Mouse (Mus musculus) heart, adult 2 months (tissue): ENCODE results near the gene Tbr1.

Experiments used
- CTCF ChIP-seq: fragments of 200-600 bp; IDR thresholded peaks from 2 replicates; pipeline ENCODE4 v1.8.1; 2022; ENCODE audit warnings: antibody characterized with exemption, mild to moderate bottlenecking, moderate library complexity
- EP300 ChIP-seq: fragments of 200-500 bp; IDR thresholded peaks from 2 replicates; pipeline ENCODE4 v1.6.1; 2011; ENCODE audit warnings: low read depth, low read length, control low read depth; ENCODE audit not compliant: insufficient read depth
- POLR2A ChIP-seq: fragments of 200-500 bp; IDR thresholded peaks from 2 replicates; pipeline ENCODE4 v1.6.1; 2011; ENCODE audit warnings: mild to moderate bottlenecking, low read depth, low read length, control low read depth; ENCODE audit not compliant: insufficient read depth

DNA sequence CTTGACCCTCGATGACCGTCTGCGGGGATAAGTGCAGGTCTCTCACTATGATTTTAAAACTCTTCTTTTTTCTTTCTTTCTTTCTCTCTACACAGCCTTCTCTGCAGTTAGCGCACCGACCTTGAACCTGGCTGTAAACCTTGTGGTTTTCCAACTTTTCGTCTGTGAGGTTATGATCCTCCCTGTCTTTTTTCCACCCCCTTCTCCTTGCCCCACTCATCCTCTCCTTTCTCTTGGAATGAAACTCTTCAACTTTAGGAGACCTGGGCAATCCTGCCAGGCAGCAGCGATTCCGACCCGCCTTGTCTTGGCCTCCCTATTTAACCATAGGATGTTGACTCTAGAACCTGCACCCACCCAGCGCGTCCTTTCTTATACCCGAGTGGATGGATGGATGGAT lies 9.8 kb downstream of the Tbr1 start:
- TF ChIP-seq CTCF (no peak), POLR2A (no peak), EP300 (no peak)
